ENCODE assay signal across 10 mouse cellular contexts in the genomic region with DNA sequence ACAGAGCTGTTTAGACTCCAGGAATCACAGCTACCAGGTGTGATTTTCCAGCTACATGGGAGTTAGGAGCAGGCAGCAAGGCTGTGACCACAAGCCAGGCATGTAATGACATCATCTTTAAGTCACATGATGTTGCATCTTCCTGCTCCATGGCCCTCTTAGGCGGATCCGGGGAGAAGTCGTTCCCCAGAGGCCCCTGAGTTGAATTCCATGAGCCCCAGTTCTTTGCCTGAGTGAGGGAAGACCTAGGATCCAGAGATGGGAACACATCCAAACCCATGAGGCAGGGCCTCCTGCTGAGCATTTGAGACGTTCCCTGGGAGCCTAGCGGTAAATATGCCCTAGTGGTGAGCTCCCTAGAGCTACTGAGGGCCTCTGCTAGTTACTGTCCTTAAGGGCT.
DNase-seq lines count a peak whose midpoint lies in the region; ATAC-seq and TF ChIP-seq lines count a peak whose summit lies in the region.
"Had no signal": no experiment of that assay in that cellular context is flagged by ENCODE, and none has a peak within 500 bp of the region (broad histone marks: within the 10 kb centered on the region; RNA-seq: fewer than 3 reads in every experiment).

No protein-coding gene starts in this region.

- peaks cover 32% of the 10 kb centered on the region for H3K36me3 ChIP-seq in lung, embryonic 16.5 days (ENCODE audit: control insufficient read depth, insufficient read depth, low read length)
- peaks cover 18% of the 10 kb centered on the region for H3K36me3 ChIP-seq in embryonic facial prominence, embryonic 12.5 days
- H3K36me3 ChIP-seq in myocyte (ENCODE audit: control insufficient read depth, insufficient read depth), result no peaks in the 10 kb centered on the region

- H3K4me2 ChIP-seq in lung, embryonic 16.5 days (ENCODE audit: low read depth, low read length), result no peak overlapping the region
- H3K4me2 ChIP-seq in embryonic facial prominence, embryonic 12.5 days (replicated peaks), result no peak overlapping the region
- H3K4me2 ChIP-seq in myocyte (ENCODE audit: low read depth), result peak overlapping the region; percentile 60

- TF ChIP-seq POLR2A in myocyte (IDR thresholded peaks at IDR 0.05; ENCODE audit: insufficient read length, low read depth), result no peak

- peak overlapping the region; percentile 82 for H3K27ac ChIP-seq in lung, embryonic 16.5 days (ENCODE audit: low read length)
- peak overlapping the region; percentile 52 for H3K27ac ChIP-seq in embryonic facial prominence, embryonic 12.5 days

- no peak overlapping the region for H3ac ChIP-seq in myocyte (ENCODE audit: control insufficient read depth, insufficient read length)

- H3K9ac ChIP-seq in lung, embryonic 16.5 days (ENCODE audit: low read length), result no peak overlapping the region
- no peak overlapping the region; the same call in 1 of the 2 replicates for H3K9ac ChIP-seq in embryonic facial prominence, embryonic 12.5 days
- H3K9ac ChIP-seq: forebrain, postnatal 0 days had no signal

- no peaks in the 10 kb centered on the region for H3K9me3 ChIP-seq in lung, embryonic 16.5 days (ENCODE audit: control insufficient read depth, low read length)
- H3K9me3 ChIP-seq in embryonic facial prominence, embryonic 12.5 days, result no peaks in the 10 kb centered on the region

- intact Hi-C loops in heart, postnatal 10 days (cut with DNase I), result no loop called here

- peak; percentile 94 for DNase-seq in heart, adult 11 months
- no peak for DNase-seq in heart, postnatal 10 days
- DNase-seq in lung, postnatal 25 days (ENCODE audit: low spot score), result no peak
- DNase-seq in adrenal gland, postnatal 36 days, result no peak
- DNase-seq: forebrain, postnatal 0 days; liver had no signal

- peaks cover 14% of the 10 kb centered on the region for H3K4me1 ChIP-seq in lung, embryonic 16.5 days (replicated peaks; ENCODE audit: control insufficient read depth, insufficient read depth, low read length)
- peaks cover 18% of the 10 kb centered on the region for H3K4me1 ChIP-seq in embryonic facial prominence, embryonic 12.5 days

- no peaks in the 10 kb centered on the region for H3K27me3 ChIP-seq in lung, embryonic 16.5 days (ENCODE audit: control insufficient read depth, insufficient read depth, low read depth, low read length)
- H3K27me3 ChIP-seq in embryonic facial prominence, embryonic 12.5 days, result no peaks in the 10 kb centered on the region
- H3K27me3 ChIP-seq in myocyte (ENCODE audit: control insufficient read depth, insufficient read depth, insufficient read length), result no peaks in the 10 kb centered on the region

- H3K79me2 ChIP-seq in myocyte (ENCODE audit: control insufficient read depth, insufficient read depth), result no peaks in the 10 kb centered on the region

- no peak overlapping the region for H3K4me3 ChIP-seq in lung, embryonic 16.5 days (ENCODE audit: low read length)
- no peak overlapping the region for H3K4me3 ChIP-seq in embryonic facial prominence, embryonic 12.5 days
- no peak overlapping the region for H3K4me3 ChIP-seq in myocyte

- ATAC-seq in lung, embryonic 16.5 days (ENCODE audit: low read depth), result peak; percentile 26; the same call in 1 of the 2 replicates
- ATAC-seq in embryonic facial prominence, embryonic 12.5 days (ENCODE audit: insufficient number of reproducible peaks, insufficient read depth, low FRiP score, low TSS enrichment), result no peak
- ATAC-seq in cerebellum, adult (ENCODE audit: insufficient number of reproducible peaks, low FRiP score, low TSS enrichment), result no peak
- ATAC-seq: forebrain, postnatal 0 days had no signal

- WGBS in lung, embryonic 16.5 days, result 48% methylated on average over 5 of the region's 5 CpGs
- 60% methylated on average over 5 of the region's 5 CpGs for WGBS in embryonic facial prominence, embryonic 12.5 days

TF ChIP-seq in myocyte, 11 proteins besides CTCF, POLR2A, EP300 and RAD21:
- TF ChIP-seq TCF3 (IDR thresholded peaks at IDR 0.05; ENCODE audit: insufficient read length, low read depth) (no peak), REST (IDR thresholded peaks at IDR 0.05; ENCODE audit: insufficient read depth, insufficient read length) (no peak), USF1 (IDR thresholded peaks at IDR 0.05; ENCODE audit: low read depth) (peak; percentile 90), MYOG (IDR thresholded peaks at IDR 0.05; ENCODE audit: control insufficient read depth in 1 of 3, insufficient read depth in 1 of 3, insufficient read length in 2 of 3, low read depth in 2 of 3) (no peak), SRF (IDR thresholded peaks at IDR 0.05; ENCODE audit: control insufficient read depth, insufficient read length, low read depth) (no peak)
